Mouse (Mus musculus): ENCODE data around the gene Apol7b. TPM values are rescaled to one million over a fixed set of nuclear protein-coding genes. Genes with fewer than 3 reads are reported as not detected.

Apol7b gene
- polyA plus RNA-seq, 1 experiment from 2014 or later, result not detected

- WGBS, result 79% methylated on average over 2 of the region's 2 CpGs
- Histone ChIP-seq H3K36me3 (ENCODE audit: insufficient read depth) (no peaks in the 10 kb centered on the region), H3K9me3 (ENCODE audit: low read depth, low read length) (no peaks in the 10 kb centered on the region), H3K4me3 (ENCODE audit: low read depth, low read length) (no peak overlapping the region), H3K9ac (no peak overlapping the region), H3K27ac (ENCODE audit: low read depth) (no peak overlapping the region), H3K4me1 (ENCODE audit: insufficient read depth) (no peaks in the 10 kb centered on the region), H3K4me2 (no peak overlapping the region), H3K27me3 (ENCODE audit: insufficient read depth, low read length) (no peaks in the 10 kb centered on the region)
- no peak for TF ChIP-seq CTCF (IDR thresholded peaks at IDR 0.05; ENCODE audit: low read depth)
- no peak for DNase-seq
- ATAC-seq (ENCODE audit: insufficient read depth), result no peak
These were observed 59.8 kb downstream of the Apol7b start for GRCm38 (mm10) chr15:77387462-77387861.

DNA sequence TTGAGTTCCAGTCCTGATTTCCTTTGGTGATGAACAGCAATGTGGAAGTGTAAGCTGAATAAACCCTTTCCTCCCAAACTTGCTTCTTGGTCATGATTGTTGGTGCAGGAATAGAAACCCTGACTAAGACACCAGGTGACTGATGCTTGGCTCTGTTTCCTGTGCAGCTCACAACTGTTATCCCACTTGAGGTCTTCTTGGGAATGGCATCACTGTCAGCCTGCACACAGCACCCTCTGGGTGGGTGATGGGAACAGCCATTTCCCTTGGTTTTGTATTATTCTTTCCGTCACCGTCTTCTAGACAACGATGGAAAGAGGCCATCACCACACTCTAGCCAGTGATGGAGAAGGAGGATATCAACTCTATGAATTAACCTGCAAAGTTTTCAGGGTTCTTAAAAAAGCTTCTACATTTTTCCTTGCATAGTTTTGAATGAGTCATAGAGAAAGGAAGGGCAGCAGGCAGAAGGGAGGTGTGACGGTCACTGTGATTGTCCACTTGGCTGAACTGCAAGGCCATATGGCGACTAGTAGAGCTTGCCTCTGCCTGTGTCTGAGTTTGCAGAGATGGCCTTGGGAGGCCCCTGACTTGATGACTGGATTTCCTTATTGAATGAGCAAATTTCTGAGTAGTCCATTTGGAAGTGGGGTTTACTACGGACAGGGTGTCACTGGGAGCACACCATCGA, 62.8 kb downstream of the Apol7b start:
- ATAC-seq (ENCODE audit: insufficient read depth), result no peak
- H3K27me3 ChIP-seq (ENCODE audit: insufficient read depth, low read length), result no peaks in the 10 kb centered on the region
- no peaks in the 10 kb centered on the region for H3K9me3 ChIP-seq (ENCODE audit: low read depth, low read length)
- no peak overlapping the region for H3K27ac ChIP-seq (ENCODE audit: low read depth)
- H3K4me2 ChIP-seq, result no peak overlapping the region
- no peak overlapping the region for H3K4me3 ChIP-seq (ENCODE audit: low read depth, low read length)
- no peak overlapping the region for H3K9ac ChIP-seq
- no peak for DNase-seq
- no peaks in the 10 kb centered on the region for H3K36me3 ChIP-seq (ENCODE audit: insufficient read depth)
- H3K4me1 ChIP-seq (ENCODE audit: insufficient read depth), result no peaks in the 10 kb centered on the region
- no peak for TF ChIP-seq CTCF (IDR thresholded peaks at IDR 0.05; ENCODE audit: low read depth)
- 85% methylated on average over 7 of the region's 7 CpGs for WGBS

DNA sequence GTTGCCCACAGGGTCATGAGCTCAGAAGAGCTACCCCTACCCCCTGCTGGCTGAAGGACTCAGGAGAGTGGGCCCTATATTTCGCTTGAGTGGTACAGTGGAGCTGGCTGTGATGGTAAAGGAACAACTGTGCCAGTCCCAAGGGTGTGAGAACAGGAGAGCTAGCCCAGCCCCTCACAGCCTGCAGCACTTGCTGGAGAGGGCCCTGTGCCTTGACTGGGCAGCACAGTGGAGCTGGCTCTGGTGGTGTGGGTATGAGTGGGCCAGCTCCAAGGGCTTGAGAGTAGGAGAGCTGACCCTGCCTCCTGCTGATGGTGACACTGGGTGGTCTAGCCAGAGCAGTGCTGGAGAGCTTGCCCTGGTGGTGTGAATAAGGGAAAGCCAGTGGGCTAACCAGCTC, 64.4 kb downstream of the Apol7b start:
- H3K4me2 ChIP-seq, result no peak overlapping the region
- no peak overlapping the region for H3K9ac ChIP-seq
- no peak overlapping the region for H3K27ac ChIP-seq (ENCODE audit: low read depth)
- WGBS, result 57% methylated on average over 1 of the region's 1 CpGs
- H3K27me3 ChIP-seq (ENCODE audit: insufficient read depth, low read length), result no peaks in the 10 kb centered on the region
- H3K4me3 ChIP-seq (ENCODE audit: low read depth, low read length), result no peak overlapping the region
- no peaks in the 10 kb centered on the region for H3K9me3 ChIP-seq (ENCODE audit: low read depth, low read length)
- H3K36me3 ChIP-seq (ENCODE audit: insufficient read depth), result no peaks in the 10 kb centered on the region
- H3K4me1 ChIP-seq (ENCODE audit: insufficient read depth), result no peaks in the 10 kb centered on the region
- ATAC-seq (ENCODE audit: insufficient read depth), result no peak
- TF ChIP-seq CTCF (IDR thresholded peaks at IDR 0.05; ENCODE audit: low read depth), result no peak
- DNase-seq, result no peak

DNA sequence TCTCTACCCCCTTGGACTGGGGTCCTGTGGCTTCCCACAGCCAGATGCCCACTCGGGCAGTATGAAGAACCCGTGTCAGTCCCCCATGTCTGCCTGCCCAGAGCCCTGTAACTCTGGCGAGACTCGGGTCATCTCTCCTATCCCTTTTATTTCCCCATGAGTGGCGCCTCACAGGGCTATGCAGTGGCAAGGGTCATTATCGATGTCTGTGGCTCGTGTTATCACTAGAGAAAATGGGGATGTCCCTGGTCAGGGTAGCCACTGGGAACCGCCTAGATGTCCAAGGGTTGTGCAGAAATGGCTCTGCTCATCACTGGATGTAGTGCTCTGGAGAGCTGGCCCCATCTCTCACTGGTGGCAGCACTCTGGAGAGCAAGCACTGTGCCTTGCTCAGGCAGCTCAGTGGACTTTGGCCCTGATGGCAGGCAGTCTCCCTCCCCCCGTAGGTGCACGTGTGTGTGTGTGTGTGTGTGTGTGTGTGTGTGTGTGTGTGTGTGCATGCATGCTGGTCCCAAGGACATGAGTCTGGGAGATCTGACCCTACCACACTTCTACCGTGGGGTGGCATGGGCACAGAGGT, 64.9 kb downstream of the Apol7b start:
- 78% methylated on average over 11 of the region's 11 CpGs for WGBS
- H3K9ac ChIP-seq, result no peak overlapping the region
- ATAC-seq (ENCODE audit: insufficient read depth) (no peak), DNase-seq (no peak)
- H3K9me3 ChIP-seq (ENCODE audit: low read depth, low read length), result no peaks in the 10 kb centered on the region
- no peak overlapping the region for H3K4me3 ChIP-seq (ENCODE audit: low read depth, low read length)
- no peak overlapping the region for H3K4me2 ChIP-seq
- no peak overlapping the region for H3K27ac ChIP-seq (ENCODE audit: low read depth)
- no peaks in the 10 kb centered on the region for H3K4me1 ChIP-seq (ENCODE audit: insufficient read depth)
- no peaks in the 10 kb centered on the region for H3K36me3 ChIP-seq (ENCODE audit: insufficient read depth)
- H3K27me3 ChIP-seq (ENCODE audit: insufficient read depth, low read length), result no peaks in the 10 kb centered on the region
- TF ChIP-seq CTCF (IDR thresholded peaks at IDR 0.05; ENCODE audit: low read depth), result no peak

GRCm38 (mm10) chr15:77381481-77381880, 65.8 kb downstream of the Apol7b start:
- no peak for ATAC-seq (ENCODE audit: insufficient read depth)
- no peak for DNase-seq
- Histone ChIP-seq H3K9me3 (ENCODE audit: low read depth, low read length) (no peaks in the 10 kb centered on the region), H3K4me1 (ENCODE audit: insufficient read depth) (no peaks in the 10 kb centered on the region), H3K27me3 (ENCODE audit: insufficient read depth, low read length) (no peaks in the 10 kb centered on the region), H3K4me3 (ENCODE audit: low read depth, low read length) (no peak overlapping the region), H3K9ac (no peak overlapping the region), H3K27ac (ENCODE audit: low read depth) (no peak overlapping the region), H3K36me3 (ENCODE audit: insufficient read depth) (no peaks in the 10 kb centered on the region), H3K4me2 (no peak overlapping the region)
- WGBS, result 79% methylated on average over 6 of the region's 6 CpGs
- no peak for TF ChIP-seq CTCF (IDR thresholded peaks at IDR 0.05; ENCODE audit: low read depth)

DNA sequence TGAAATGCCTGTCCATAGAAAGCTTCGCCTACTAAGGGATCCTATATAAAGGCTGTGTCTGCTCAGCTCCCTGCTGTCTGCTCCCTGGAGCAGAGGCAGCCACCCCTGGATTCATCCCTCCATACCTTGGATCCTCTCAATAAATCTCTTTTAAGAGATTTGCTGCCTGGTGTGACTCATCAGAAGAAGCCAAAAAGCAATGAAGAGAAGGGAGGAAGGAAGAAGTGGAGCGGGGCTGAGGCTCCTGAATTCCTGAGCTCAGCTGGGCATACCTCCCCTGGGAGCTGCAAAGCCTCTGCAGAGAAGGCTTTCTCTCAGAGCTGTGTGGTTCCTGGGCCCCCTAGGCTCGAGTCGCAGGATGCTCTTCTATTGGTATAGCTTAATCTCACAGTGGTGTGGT, 67.4 kb downstream of the Apol7b start:
- WGBS, result 38% methylated on average over 4 of the region's 4 CpGs

GRCm38 (mm10) chr15:77377419-77377818, 69.9 kb downstream of the Apol7b start:
- WGBS, result 86% methylated on average over 4 of the region's 4 CpGs
- no peak for TF ChIP-seq CTCF (IDR thresholded peaks at IDR 0.05; ENCODE audit: low read depth)
- DNase-seq (no peak), ATAC-seq (ENCODE audit: insufficient read depth) (no peak)
- H3K4me1 ChIP-seq (ENCODE audit: insufficient read depth), result no peaks in the 10 kb centered on the region
- no peaks in the 10 kb centered on the region for H3K36me3 ChIP-seq (ENCODE audit: insufficient read depth)
- no peak overlapping the region for H3K4me2 ChIP-seq
- no peak overlapping the region for H3K27ac ChIP-seq (ENCODE audit: low read depth)
- no peak overlapping the region for H3K9ac ChIP-seq
- no peak overlapping the region for H3K4me3 ChIP-seq (ENCODE audit: low read depth, low read length)
- no peaks in the 10 kb centered on the region for H3K9me3 ChIP-seq (ENCODE audit: low read depth, low read length)
- H3K27me3 ChIP-seq (ENCODE audit: insufficient read depth, low read length), result no peaks in the 10 kb centered on the region

More for the DNA sequence above, 67.4 kb downstream of the Apol7b start:
- Histone ChIP-seq H3K4me2 (no peak overlapping the region), H3K4me1 (ENCODE audit: insufficient read depth) (no peaks in the 10 kb centered on the region), H3K9ac (no peak overlapping the region), H3K27me3 (ENCODE audit: insufficient read depth, low read length) (no peaks in the 10 kb centered on the region), H3K36me3 (ENCODE audit: insufficient read depth) (no peaks in the 10 kb centered on the region), H3K9me3 (ENCODE audit: low read depth, low read length) (no peaks in the 10 kb centered on the region), H3K4me3 (ENCODE audit: low read depth, low read length) (no peak overlapping the region), H3K27ac (ENCODE audit: low read depth) (no peak overlapping the region)
- DNase-seq (no peak), ATAC-seq (ENCODE audit: insufficient read depth) (no peak)
- no peak for TF ChIP-seq CTCF (IDR thresholded peaks at IDR 0.05; ENCODE audit: low read depth)

All from lung, embryonic 14.5 days (tissue).